Mouse (Mus musculus): ENCODE results near the gene Gna14. TPM values are rescaled to one million over a fixed set of nuclear protein-coding genes. Genes with fewer than 3 reads are reported as not detected.

Gna14 gene
- polyA plus RNA-seq, 1 experiment from 2014 or later, result 0.73 TPM

DNA sequence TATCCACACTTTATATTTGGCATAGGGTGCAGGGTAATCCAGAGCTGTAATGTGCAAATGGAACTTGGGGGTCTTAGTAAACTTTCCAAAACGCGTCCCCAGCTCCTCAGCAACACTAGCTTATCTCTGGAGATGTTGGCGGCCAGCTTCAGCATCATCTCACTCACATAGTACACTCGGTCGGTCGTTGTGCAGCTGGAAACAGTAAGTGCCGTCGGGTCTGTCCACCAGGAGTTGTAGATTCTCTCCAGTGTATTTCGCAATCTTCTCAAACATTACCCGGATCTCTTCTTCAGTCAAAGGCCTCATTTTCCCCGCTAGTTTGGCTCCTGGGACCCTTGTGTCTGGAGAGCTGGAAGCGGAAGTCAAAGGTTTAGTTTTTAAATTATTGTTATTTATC, 55.2 kb downstream of the Gna14 start:
- Histone ChIP-seq H3K4me1 (ENCODE audit: control insufficient read depth, insufficient read depth, low read length) (no peaks in the 10 kb centered on the region), H3K27me3 (ENCODE audit: control insufficient read depth, insufficient read depth, low read depth, low read length) (no peaks in the 10 kb centered on the region)

DNA sequence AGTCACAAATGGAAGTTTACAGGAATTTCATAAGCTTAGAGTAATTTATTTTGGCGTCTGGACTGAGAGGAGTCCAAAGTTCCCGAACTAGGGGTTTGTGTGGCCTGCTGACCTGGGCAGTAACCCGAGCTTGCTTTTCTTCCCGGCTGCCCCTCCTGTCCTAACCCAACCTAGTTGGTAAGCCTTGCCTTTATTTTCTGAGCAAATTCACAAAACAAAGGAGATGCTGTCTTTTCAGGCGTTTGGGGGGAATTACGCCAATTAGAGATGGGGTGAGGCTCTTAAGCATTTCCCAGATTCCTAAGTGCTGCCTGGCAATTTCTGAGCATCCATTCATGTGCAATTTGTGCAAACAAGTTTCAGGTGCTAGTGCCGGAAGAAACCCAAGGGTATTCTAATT, 55.9 kb downstream of the Gna14 start:
- H3K9ac ChIP-seq (ENCODE audit: low read depth, low read length), result no peak overlapping the region
- WGBS, result 20% methylated on average over 7 of the region's 7 CpGs
- no peaks in the 10 kb centered on the region for H3K36me3 ChIP-seq (ENCODE audit: control insufficient read depth, insufficient read depth, low read length)
- no peaks in the 10 kb centered on the region for H3K4me1 ChIP-seq (ENCODE audit: control insufficient read depth, insufficient read depth, low read length)
- no peak for ATAC-seq
- no peaks in the 10 kb centered on the region for H3K9me3 ChIP-seq (replicated peaks; ENCODE audit: control insufficient read depth, low read length, poor library complexity, severe bottlenecking)
- H3K4me3 ChIP-seq (ENCODE audit: low read depth, low read length), result no peak overlapping the region
- H3K4me2 ChIP-seq (ENCODE audit: low read length), result no peak overlapping the region
- no peak overlapping the region for H3K27ac ChIP-seq (ENCODE audit: low read length)
- no peaks in the 10 kb centered on the region for H3K27me3 ChIP-seq (ENCODE audit: control insufficient read depth, insufficient read depth, low read depth, low read length)

More for the DNA sequence above, 55.2 kb downstream of the Gna14 start:
- Histone ChIP-seq H3K27ac (ENCODE audit: low read length) (no peak overlapping the region), H3K9ac (ENCODE audit: low read depth, low read length) (no peak overlapping the region), H3K36me3 (ENCODE audit: control insufficient read depth, insufficient read depth, low read length) (no peaks in the 10 kb centered on the region), H3K9me3 (replicated peaks; ENCODE audit: control insufficient read depth, low read length, poor library complexity, severe bottlenecking) (no peaks in the 10 kb centered on the region), H3K4me2 (ENCODE audit: low read length) (no peak overlapping the region), H3K4me3 (ENCODE audit: low read depth, low read length) (no peak overlapping the region)
- WGBS, result 82% methylated on average over 12 of the region's 12 CpGs
- no peak for ATAC-seq

- Histone ChIP-seq H3K27ac (ENCODE audit: low read length) (no peak overlapping the region), H3K4me1 (ENCODE audit: control insufficient read depth, insufficient read depth, low read length) (no peaks in the 10 kb centered on the region), H3K4me3 (ENCODE audit: low read depth, low read length) (no peak overlapping the region), H3K27me3 (ENCODE audit: control insufficient read depth, insufficient read depth, low read depth, low read length) (no peaks in the 10 kb centered on the region), H3K9ac (ENCODE audit: low read depth, low read length) (no peak overlapping the region), H3K4me2 (ENCODE audit: low read length) (no peak overlapping the region), H3K36me3 (ENCODE audit: control insufficient read depth, insufficient read depth, low read length) (no peaks in the 10 kb centered on the region), H3K9me3 (replicated peaks; ENCODE audit: control insufficient read depth, low read length, poor library complexity, severe bottlenecking) (no peaks in the 10 kb centered on the region)
- WGBS, result 100% methylated on average over 1 of the region's 1 CpGs
- ATAC-seq, result no peak
Observed at GRCm38 (mm10) chr19:16492453-16492852, 56.9 kb downstream of the Gna14 start.

- WGBS, result 89% methylated on average over 9 of the region's 10 CpGs
- Histone ChIP-seq H3K4me2 (ENCODE audit: low read length) (no peak overlapping the region), H3K36me3 (ENCODE audit: control insufficient read depth, insufficient read depth, low read length) (no peaks in the 10 kb centered on the region), H3K4me1 (ENCODE audit: control insufficient read depth, insufficient read depth, low read length) (no peaks in the 10 kb centered on the region), H3K4me3 (ENCODE audit: low read depth, low read length) (no peak overlapping the region), H3K9ac (ENCODE audit: low read depth, low read length) (no peak overlapping the region), H3K9me3 (replicated peaks; ENCODE audit: control insufficient read depth, low read length, poor library complexity, severe bottlenecking) (no peaks in the 10 kb centered on the region), H3K27me3 (ENCODE audit: control insufficient read depth, insufficient read depth, low read depth, low read length) (no peaks in the 10 kb centered on the region), H3K27ac (ENCODE audit: low read length) (no peak overlapping the region)
- no peak for ATAC-seq
Observed at GRCm38 (mm10) chr19:16494816-16495516, 59.4 kb downstream of the Gna14 start.

DNA sequence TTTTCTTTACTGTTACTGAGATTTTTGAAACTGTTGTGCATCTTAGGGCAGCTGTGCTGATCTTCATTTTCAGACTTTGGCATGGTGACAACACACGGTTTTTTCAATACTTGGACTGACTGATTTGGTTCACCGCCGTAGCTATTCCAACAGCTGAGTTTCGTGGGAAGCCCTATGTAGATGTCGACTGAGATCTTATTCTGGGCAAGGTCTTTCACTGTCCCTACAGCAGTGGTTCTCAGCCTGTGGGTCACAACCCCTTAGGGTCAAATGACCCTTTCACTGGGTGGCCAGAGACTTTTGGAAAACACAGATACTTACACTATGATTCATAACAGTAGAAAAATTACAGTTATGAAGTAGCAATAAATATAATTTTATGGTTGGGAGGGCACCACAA, 60.5 kb downstream of the Gna14 start:
- no peak overlapping the region for H3K27ac ChIP-seq (ENCODE audit: low read length)
- H3K4me2 ChIP-seq (ENCODE audit: low read length), result no peak overlapping the region
- no peaks in the 10 kb centered on the region for H3K36me3 ChIP-seq (ENCODE audit: control insufficient read depth, insufficient read depth, low read length)
- 82% methylated on average over 5 of the region's 5 CpGs for WGBS
- H3K27me3 ChIP-seq (ENCODE audit: control insufficient read depth, insufficient read depth, low read depth, low read length), result no peaks in the 10 kb centered on the region
- H3K9me3 ChIP-seq (replicated peaks; ENCODE audit: control insufficient read depth, low read length, poor library complexity, severe bottlenecking), result no peaks in the 10 kb centered on the region
- no peaks in the 10 kb centered on the region for H3K4me1 ChIP-seq (ENCODE audit: control insufficient read depth, insufficient read depth, low read length)
- no peak overlapping the region for H3K4me3 ChIP-seq (ENCODE audit: low read depth, low read length)
- ATAC-seq, result no peak
- H3K9ac ChIP-seq (ENCODE audit: low read depth, low read length), result no peak overlapping the region

GRCm38 (mm10) chr19:16502054-16502453, 66.5 kb downstream of the Gna14 start:
- no peak for ATAC-seq
- no peaks in the 10 kb centered on the region for H3K27me3 ChIP-seq (ENCODE audit: control insufficient read depth, insufficient read depth, low read depth, low read length)
- no peak overlapping the region for H3K27ac ChIP-seq (ENCODE audit: low read length)
- H3K4me1 ChIP-seq (ENCODE audit: control insufficient read depth, insufficient read depth, low read length), result peaks cover 5% of the 10 kb centered on the region; the same call in 1 of the 2 replicates
- H3K4me3 ChIP-seq (ENCODE audit: low read depth, low read length), result no peak overlapping the region
- no peak overlapping the region for H3K4me2 ChIP-seq (ENCODE audit: low read length)
- H3K36me3 ChIP-seq (ENCODE audit: control insufficient read depth, insufficient read depth, low read length), result no peaks in the 10 kb centered on the region
- no peak overlapping the region for H3K9ac ChIP-seq (ENCODE audit: low read depth, low read length)
- WGBS, result 78% methylated on average over 5 of the region's 5 CpGs
- no peaks in the 10 kb centered on the region for H3K9me3 ChIP-seq (replicated peaks; ENCODE audit: control insufficient read depth, low read length, poor library complexity, severe bottlenecking)

DNA sequence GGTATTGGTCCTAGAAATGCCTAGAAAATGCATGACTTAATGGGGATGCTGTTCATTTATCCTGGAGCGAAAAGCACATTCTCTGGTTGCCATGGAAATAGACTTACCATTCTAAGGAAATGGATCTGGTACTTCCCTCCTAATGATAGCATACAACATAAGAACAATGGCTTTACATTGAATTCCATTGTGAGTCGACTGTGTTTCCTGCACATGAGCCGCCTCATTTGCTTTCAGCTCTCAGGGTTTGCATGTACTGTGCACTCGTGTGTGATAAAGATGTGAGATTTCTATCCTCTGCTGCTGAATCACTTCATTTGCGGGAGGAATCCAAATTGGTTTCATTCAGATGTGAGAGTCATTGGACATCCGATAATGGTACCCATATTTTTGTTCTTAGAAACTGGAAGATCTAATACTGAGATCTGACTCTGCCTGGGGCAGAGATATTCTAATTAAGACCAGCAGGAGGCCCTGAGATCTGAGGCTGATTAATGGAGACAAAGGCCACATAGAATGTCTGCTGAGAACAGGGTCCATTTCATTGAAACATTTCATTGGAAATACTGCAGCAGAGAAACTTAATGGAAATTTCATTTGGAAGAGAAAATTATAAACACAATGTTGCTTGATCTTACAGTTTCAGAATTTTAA, 71.3 kb downstream of the Gna14 start:
- H3K27ac ChIP-seq (ENCODE audit: low read length), result peak overlapping the region; percentile 85
- no peaks in the 10 kb centered on the region for H3K27me3 ChIP-seq (ENCODE audit: control insufficient read depth, insufficient read depth, low read depth, low read length)
- H3K4me1 ChIP-seq (ENCODE audit: control insufficient read depth, insufficient read depth, low read length), result peaks cover 9% of the 10 kb centered on the region; the same call in 1 of the 2 replicates
- peak; percentile 93 for ATAC-seq
- no peaks in the 10 kb centered on the region for H3K36me3 ChIP-seq (ENCODE audit: control insufficient read depth, insufficient read depth, low read length)
- no peak overlapping the region for H3K4me3 ChIP-seq (ENCODE audit: low read depth, low read length)
- 10% methylated on average over 6 of the region's 6 CpGs for WGBS
- H3K9ac ChIP-seq (ENCODE audit: low read depth, low read length), result no peak overlapping the region
- H3K9me3 ChIP-seq (replicated peaks; ENCODE audit: control insufficient read depth, low read length, poor library complexity, severe bottlenecking), result 0 out of 2 replicates have a peak, but pooled peaks cover 3% of the 10 kb centered on the region
- H3K4me2 ChIP-seq (ENCODE audit: low read length), result 0 out of 2 replicates have a peak overlapping the region, but pooled peaks have one; percentile 5

DNA sequence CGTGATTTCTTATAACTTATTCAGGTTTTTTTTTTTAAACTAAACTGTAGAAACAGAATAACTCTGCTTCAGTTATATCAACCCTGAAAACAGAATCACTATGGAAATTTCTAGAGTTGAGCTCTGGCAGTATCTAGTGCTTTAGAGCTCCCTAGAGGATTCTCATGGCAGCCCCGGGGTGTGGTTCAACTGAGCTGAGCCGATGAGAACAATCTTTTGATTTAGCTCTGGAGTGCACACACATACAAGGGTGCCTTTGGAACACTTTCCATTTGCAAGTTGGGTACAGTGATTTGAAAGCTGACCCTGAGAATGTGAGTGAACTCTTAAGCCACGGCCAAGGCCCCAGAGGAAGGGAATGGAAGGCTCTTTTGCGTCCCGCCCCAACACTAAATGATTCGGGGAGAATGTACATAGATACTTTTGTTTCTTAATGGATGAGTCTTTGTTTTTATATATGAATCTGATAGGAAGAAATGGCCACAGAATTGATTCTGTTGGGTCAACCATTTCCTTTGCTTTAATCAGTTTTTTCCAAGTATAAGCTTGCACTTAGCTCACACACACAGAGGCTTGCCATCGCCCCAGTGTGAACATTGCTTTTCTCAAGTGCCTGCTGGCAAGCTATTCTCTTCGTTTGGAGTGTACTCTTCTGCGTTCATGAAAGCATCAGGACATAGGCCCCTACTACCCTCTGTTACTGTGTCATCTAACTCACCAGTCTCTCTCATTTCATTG, 75.0 kb downstream of the Gna14 start:
- Histone ChIP-seq H3K27ac (ENCODE audit: low read length) (no peak overlapping the region), H3K9ac (ENCODE audit: low read depth, low read length) (no peak overlapping the region), H3K4me3 (ENCODE audit: low read depth, low read length) (no peak overlapping the region), H3K36me3 (ENCODE audit: control insufficient read depth, insufficient read depth, low read length) (no peaks in the 10 kb centered on the region), H3K4me1 (ENCODE audit: control insufficient read depth, insufficient read depth, low read length) (peaks cover 9% of the 10 kb centered on the region; the same call in 1 of the 2 replicates), H3K9me3 (replicated peaks; ENCODE audit: control insufficient read depth, low read length, poor library complexity, severe bottlenecking) (0 out of 2 replicates have a peak, but pooled peaks cover 3% of the 10 kb centered on the region), H3K27me3 (ENCODE audit: control insufficient read depth, insufficient read depth, low read depth, low read length) (no peaks in the 10 kb centered on the region), H3K4me2 (ENCODE audit: low read length) (no peak overlapping the region)
- WGBS, result 87% methylated on average over 10 of the region's 10 CpGs
- no peak for ATAC-seq

DNA sequence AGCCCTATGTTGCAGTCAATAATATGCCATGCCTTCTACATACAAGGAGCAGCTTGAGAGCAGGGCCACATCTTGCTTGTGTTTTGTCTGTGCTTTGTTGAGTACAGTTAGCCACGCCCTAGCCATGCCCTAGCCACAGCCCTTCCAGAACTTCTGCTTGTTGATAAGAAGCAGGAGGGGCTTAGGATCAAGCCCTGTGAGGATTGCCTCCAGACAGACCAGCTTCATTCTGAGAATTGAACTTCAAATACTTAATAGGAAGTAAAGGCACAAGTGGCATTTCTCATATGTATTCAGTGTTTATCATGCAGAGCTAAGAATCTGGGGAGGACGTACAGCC, 75.5 kb downstream of the Gna14 start:
- ATAC-seq, result no peak
- H3K4me2 ChIP-seq (ENCODE audit: low read length), result no peak overlapping the region
- no peaks in the 10 kb centered on the region for H3K27me3 ChIP-seq (ENCODE audit: control insufficient read depth, insufficient read depth, low read depth, low read length)
- H3K4me3 ChIP-seq (ENCODE audit: low read depth, low read length), result no peak overlapping the region
- H3K27ac ChIP-seq (ENCODE audit: low read length), result no peak overlapping the region
- WGBS, result 76% methylated on average over 2 of the region's 2 CpGs
- no peak overlapping the region for H3K9ac ChIP-seq (ENCODE audit: low read depth, low read length)
- peaks cover 9% of the 10 kb centered on the region; the same call in 1 of the 2 replicates for H3K4me1 ChIP-seq (ENCODE audit: control insufficient read depth, insufficient read depth, low read length)
- H3K9me3 ChIP-seq (replicated peaks; ENCODE audit: control insufficient read depth, low read length, poor library complexity, severe bottlenecking), result 0 out of 2 replicates have a peak, but pooled peaks cover 3% of the 10 kb centered on the region
- H3K36me3 ChIP-seq (ENCODE audit: control insufficient read depth, insufficient read depth, low read length), result no peaks in the 10 kb centered on the region

All from midbrain, embryonic 16.5 days (tissue).